Mouse (Mus musculus): ENCODE data around the gene Nutf2-ps1.

Gene Nutf2-ps1

GRCm38 (mm10) chr19:53571056-53571455 is 17.8 kb downstream of the Nutf2-ps1 start:
- DNase-seq (ENCODE audit: extremely low spot score, low spot score): no peak

- no peak for DNase-seq (ENCODE audit: extremely low spot score, low spot score)
Observed at GRCm38 (mm10) chr19:53568553-53568952, 20.3 kb downstream of the Nutf2-ps1 start.

DNA sequence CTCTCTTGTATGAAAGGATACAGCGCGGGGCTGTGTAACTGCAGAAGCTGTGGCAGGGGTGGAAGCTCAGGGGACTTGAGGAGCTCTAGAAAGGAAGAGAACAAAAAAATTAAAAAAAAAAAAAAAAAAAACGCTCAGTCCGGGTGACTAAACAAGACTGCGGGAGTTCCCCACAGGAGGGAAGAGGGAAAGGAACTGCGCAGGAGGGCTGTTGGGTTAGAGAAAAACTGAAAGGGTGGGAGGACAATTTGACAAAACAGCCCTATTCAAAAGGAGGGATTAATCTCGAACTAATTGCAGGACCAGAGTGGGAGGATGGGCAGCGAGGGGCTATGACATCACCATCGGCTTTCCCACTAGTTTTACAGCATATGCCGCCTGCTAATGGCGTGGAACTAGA is 21.0 kb downstream of the Nutf2-ps1 start:
- no peak for DNase-seq (ENCODE audit: extremely low spot score, low spot score)

GRCm38 (mm10) chr19:53565565-53566277 is 23.1 kb downstream of the Nutf2-ps1 start:
- no peak for DNase-seq (ENCODE audit: extremely low spot score, low spot score)

DNA sequence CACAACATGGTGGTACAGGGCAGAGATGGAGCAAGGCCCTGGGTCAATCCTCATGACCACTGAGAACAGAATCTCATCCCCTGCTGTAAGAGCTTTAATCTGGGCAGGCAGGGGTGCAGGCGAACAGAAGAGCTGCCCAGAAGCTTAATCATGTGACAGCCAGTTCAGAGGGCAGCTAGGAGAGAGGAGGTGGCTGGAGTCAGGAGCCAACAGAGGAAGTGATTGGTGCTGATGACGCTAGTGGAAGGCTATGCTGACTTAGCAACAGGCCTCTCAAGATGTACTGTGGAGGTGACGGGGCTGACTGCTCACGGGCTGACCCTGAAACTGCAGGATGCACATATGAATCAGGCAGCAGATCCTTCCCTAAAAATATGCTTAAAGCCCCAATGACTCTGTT is 24.7 kb downstream of the Nutf2-ps1 start:
- DNase-seq (ENCODE audit: extremely low spot score, low spot score): no peak

- no peak for DNase-seq (ENCODE audit: extremely low spot score, low spot score)
Observed at GRCm38 (mm10) chr19:53560436-53560835, 28.4 kb downstream of the Nutf2-ps1 start.

DNA sequence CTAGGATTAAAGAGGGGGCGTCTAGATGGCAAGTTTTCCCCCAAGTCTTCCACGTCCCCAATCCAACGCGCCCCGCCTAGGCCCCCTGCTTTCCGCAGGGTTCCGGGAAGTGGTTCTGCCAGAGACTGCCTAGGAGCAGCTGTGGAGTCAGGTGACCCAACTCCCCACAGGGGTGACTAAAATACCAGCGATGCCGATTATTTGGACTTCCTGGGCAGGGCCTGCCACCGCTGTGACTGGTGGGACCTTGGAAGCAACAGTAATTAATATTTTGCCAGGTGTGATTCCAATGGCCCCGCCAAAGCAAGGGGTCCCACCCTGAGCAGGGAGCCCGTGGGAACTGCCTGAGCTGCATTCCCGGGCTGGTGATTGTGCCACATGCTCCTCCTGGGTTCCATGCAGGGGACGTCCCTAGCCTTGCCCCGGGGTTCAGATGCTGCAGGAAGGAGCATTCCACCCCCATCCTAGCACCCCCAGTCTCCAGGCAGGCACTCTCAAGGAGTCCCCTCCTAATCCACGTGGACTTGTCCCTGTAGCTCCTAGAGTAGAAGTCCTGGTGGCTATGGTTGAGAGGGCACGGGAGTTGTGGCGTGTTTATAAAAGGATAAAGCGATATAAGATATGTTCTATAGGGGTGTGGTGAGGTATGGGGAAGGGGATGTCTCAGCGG is 31.5 kb downstream of the Nutf2-ps1 start:
- peak; percentile 30 for DNase-seq (ENCODE audit: extremely low spot score, low spot score)

GRCm38 (mm10) chr19:53556841-53557240 is 32.0 kb downstream of the Nutf2-ps1 start:
- DNase-seq (ENCODE audit: extremely low spot score, low spot score): no peak

GRCm38 (mm10) chr19:53554981-53555616 is 33.8 kb downstream of the Nutf2-ps1 start:
- no peak for DNase-seq (ENCODE audit: extremely low spot score, low spot score)

- DNase-seq (ENCODE audit: extremely low spot score, low spot score): no peak
Observed at GRCm38 (mm10) chr19:53554402-53554801, 34.5 kb downstream of the Nutf2-ps1 start.

DNA sequence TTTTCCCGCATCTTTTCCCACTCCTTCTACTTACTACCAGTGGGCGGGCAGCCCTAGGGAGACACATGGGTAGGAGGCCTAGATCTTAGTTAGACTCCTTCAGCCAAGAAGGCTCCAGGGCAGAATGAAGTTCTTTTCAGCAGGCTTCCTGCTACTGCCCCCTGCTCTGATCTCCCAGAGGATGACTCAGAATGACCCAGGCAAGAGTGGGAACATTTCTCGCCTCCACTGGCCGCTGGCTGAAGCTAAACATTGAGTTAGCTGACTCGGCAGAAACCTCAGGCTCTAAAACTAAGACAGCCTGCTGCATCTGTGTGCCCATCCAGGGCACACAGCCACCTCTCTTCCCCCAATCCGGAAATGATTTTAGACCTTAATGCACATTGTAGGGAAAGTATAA is 36.1 kb downstream of the Nutf2-ps1 start:
- DNase-seq (ENCODE audit: extremely low spot score, low spot score): no peak

DNA sequence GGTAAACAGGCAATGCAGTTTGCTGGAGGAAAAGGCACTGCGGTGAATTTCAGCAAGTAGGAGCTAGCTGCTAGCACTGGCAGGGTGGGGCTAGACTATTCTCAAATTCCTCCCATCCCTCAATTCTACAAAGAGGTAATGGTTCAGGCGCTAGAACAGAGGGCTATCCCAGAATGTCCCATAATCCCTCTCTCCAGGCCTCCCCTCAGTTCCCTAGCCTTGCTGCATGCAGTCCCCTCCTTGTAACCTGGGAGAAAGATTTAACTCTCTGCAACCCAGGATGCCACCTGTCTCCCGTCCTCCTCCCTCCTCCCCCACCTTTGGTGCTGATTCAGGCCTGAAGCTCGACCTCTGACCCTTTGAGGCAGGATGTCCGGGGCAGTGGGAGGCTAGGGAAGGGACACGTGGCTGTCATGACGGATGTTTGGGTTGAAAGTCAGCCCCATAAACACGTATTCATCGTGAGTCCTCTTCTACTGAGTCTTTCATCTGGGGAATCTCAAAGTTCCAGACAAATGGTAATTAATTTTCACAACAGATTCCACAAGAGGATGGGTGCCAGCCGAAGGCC is 36.6 kb downstream of the Nutf2-ps1 start:
- DNase-seq (ENCODE audit: extremely low spot score, low spot score): no peak

DNA sequence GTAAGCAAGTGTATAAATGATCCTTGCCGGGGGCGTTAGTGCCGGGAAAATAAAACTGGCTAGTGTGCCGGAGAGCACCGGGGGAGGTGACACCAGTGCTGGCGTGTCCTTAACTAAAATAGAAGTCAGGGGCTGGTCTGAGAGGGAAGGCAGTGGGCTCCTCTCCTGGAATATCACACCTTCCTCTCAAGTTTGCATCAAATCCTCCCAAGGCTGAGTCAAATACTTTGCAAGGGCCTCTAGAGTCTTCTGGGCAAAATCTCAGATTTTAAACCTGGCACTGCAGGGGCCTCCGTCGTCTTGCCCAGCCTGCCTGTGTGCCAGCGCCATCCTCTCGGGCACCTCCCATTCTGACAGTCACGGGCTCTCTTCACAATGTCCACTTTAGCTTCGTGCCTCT is 37.9 kb downstream of the Nutf2-ps1 start:
- no peak for DNase-seq (ENCODE audit: extremely low spot score, low spot score)

DNA sequence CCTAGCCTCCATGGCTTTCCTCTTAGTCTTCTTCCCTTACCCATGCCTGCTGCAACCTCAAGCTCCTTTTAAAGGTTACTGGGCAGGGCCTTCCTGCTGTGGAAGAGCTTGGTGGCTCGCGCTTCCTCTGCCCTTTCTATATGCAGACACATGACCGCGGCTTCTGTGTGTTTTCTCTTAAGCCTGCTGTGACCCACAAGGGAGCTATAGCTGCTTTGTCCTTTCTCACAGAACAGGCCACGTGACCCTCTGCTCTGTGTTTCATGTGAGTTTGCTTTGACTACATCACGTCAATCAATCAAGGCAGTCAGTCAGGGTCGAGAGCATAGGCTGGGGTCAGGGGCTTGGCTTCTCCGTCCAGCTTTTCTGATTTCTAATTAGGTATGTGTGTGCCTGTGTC is 41.3 kb downstream of the Nutf2-ps1 start:
- no peak for DNase-seq (ENCODE audit: extremely low spot score, low spot score)

DNA sequence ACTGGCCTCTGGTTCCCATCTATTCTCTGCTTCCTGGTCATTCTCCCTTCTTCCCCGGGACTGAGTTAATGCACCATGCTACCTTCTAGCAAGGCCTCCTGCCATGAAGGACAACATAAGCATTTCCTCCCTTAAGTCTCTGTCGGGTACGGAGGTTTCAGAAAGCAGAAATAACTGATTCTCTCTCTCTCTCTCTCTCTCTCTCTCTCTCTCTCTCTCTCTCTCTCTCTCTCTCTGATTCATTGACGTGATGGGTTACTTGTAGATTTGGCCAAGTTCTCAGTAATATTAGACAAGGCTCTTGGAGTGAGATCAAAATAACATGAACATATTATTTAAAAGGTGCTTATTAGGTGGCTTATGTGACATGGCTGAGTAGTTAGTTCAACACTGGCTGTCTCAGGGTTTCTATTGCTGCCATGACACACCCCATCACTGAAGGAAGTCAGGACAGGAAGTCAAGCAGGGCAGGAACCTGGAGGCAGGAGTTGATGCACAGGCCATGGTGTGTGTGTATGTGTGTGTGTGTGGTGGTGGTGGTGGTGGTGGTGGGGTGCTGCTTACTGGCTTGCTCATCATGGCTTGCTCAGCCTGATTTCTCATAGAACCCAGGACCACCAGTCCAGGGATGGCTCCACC is 43.8 kb downstream of the Nutf2-ps1 start:
- DNase-seq (ENCODE audit: extremely low spot score, low spot score): no peak

DNA sequence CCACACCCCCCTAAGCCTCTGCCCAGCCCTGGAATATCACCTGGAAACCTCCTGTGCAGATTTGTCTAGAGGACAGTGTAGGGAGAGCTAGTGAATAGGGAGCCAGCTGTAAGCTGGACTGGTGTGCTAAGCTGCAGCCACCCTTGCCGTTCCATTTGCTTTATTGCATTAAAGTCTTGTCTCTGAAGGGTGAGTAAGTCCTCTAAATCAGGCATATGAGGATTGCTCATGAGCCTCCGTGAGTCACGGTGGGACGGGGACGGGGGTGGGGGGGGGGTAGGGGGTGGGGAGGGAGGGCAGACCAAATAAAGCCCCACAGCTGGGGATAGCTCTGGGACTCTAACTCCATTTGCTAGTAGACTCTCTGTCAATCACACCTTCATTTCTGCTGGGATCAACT is 45.3 kb downstream of the Nutf2-ps1 start:
- DNase-seq (ENCODE audit: extremely low spot score, low spot score): no peak

GRCm38 (mm10) chr19:53539296-53539695 is 49.6 kb downstream of the Nutf2-ps1 start:
- no peak for DNase-seq (ENCODE audit: extremely low spot score, low spot score)

GRCm38 (mm10) chr19:53538796-53539195 is 50.1 kb downstream of the Nutf2-ps1 start:
- no peak for DNase-seq (ENCODE audit: extremely low spot score, low spot score)

Measured in neural tube, embryonic 10.5 days (tissue).